Mouse (Mus musculus): ENCODE measurements around the gene Olfr775.

Gene Olfr775

DNA sequence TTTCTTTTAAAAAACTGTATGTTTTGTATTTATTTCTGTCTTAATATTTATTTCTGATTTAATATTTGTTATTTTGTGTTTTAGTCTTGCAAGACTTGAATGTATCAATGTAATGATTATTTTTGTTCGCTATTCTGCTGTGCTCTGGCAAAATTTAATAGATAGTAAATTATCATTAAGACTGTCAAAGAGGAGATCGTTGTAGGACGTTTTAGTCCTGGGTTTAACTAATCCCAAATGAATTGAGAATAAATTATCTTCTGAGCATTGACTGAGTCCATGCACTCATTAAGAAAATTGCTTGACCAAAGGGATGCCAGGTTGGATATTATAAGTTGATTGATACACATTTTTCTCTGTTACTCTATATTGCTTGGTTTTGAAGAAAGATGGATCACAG is at the start of gene Olfr775:
TSS of gene Olfr775 (plus strand) at position 301 of the 400 bp plus-strand sequence.
- DNase-seq (ENCODE audit: low read depth, low spot score), result no peak

DNA sequence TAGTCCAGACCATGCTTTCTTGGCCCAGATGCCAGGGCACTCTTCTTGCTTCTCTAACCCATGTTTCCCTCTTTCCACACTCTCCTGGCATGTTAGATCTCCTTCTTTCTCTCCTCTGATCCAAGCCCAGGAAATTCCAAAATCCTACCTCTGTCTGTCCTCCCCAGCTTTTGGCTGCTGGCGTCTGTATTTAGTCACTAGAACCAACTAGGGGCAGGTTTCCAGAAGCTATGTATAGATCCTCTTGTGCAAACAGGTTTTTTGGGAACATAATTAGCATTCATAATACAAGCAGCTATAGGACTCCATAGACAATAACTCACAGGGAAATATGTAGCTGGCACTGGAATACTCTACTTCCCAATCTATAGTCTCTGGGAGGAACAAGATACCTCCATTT is 17.5 kb upstream of the Olfr775 start:
- DNase-seq (ENCODE audit: low read depth, low spot score), result no peak

DNA sequence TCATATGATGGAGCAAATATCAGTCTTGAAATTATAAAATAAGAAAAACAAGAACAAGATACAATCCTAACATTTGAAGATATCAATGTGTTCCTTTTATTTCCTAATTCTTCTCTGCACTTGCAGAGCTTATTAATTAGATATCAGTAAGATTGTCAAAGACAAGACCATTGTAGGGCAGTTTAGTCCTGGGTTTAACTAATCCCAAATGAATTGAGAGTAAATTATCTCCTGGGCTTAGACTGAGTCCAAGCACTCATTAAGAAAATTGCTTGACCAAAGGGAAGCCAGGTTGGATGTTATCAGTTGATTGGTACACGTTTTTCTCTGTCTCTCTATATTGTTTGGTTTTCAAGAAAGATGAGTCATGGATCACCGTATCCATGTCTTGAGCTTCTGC is 12.3 kb upstream of the Olfr775 start, which contains the start of gene Olfr774:
TSS of gene Olfr774 (plus strand) at position 301 of the 400 bp plus-strand sequence.
- no peak for DNase-seq (ENCODE audit: low read depth, low spot score)

DNA sequence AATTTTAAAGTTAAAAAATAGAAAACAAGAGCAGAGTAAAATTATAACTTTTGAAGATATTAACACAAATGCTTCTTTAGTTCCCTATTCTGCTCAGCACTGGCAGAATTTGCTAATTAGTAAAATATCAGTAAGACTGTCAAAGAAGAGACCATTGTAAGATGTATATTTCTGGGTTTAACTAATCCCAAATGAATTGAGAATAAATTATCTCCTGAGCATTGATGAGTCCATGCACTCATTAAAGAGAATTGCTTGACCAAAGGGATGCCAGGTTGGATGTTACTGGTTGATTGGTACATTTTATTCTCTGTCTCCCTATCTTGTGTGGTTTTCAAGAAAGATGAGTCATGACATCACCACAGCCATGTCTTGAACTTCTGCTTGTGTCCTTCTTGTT is 10.6 kb downstream of the Olfr775 start, which contains the start of gene Olfr776:
TSS of gene Olfr776 (plus strand) at position 301 of the 400 bp plus-strand sequence.
- DNase-seq (ENCODE audit: low read depth, low spot score), result no peak

DNA sequence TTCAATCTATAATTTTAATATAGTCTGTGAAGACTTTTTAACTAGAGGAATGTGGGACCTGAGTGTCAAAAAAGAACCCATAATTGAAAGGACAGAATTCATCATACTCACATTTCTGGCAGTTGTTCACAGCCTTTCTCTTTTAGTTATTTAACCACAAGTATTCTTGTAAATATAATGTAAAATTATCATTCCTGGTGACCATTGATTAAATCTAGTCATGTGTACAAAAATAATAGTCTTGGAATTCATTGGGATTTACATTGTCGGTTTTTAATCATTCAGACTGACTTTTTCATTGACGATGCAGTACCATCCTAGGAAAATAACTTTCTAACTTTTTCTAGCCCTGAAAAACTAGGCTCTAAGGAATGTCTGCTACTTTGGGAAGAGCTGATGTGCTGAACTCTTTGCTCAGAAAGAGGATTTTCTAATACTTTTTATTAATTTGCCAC is 22.9 kb downstream of the Olfr775 start, which contains the start of gene Olfr777:
TSS of gene Olfr777 (minus strand) at position 405 of the 455 bp plus-strand sequence.
- no peak for DNase-seq (ENCODE audit: low read depth, low spot score)

Data from retina, adult 2 months (tissue).